Mouse (Mus musculus) brain, embryonic 14.5 days (tissue): ENCODE results near the gene Gbp3.

ENCODE experiments used
- CTCF ChIP-seq: fragments of 200-500 bp; IDR thresholded peaks from 2 replicates; pipeline ENCODE4 v1.5.1; 2012; ENCODE audit warnings: inconsistent platforms, mild to moderate bottlenecking, moderate library complexity, borderline replicate concordance; ENCODE audit not compliant: insufficient read depth, insufficient read length; ENCODE audit errors: extremely low read depth
- POLR2A ChIP-seq: fragments of 200-500 bp; IDR thresholded peaks from 2 replicates; pipeline ENCODE4 v1.6.1; 2012; ENCODE audit warnings: mild to moderate bottlenecking, inconsistent platforms, borderline replicate concordance; ENCODE audit not compliant: poor library complexity, insufficient read depth, insufficient read length, severe bottlenecking; ENCODE audit errors: extremely low read depth

- no peak for TF ChIP-seq CTCF
- TF ChIP-seq POLR2A, result no peak
Observed at GRCm38 (mm10) chr3:142550052-142550676, 9.7 kb upstream of the Gbp3 start.
